Mouse (Mus musculus) MEL (cell line): Measurements from ENCODE around the gene Ntn1.

Source experiments
- CHD2 ChIP-seq: IDR thresholded peaks from 2 replicates; pipeline ENCODE4 v1.6.1; 2011; ENCODE audit warnings: low read length, improper control_type of control experiment
- CTCF ChIP-seq, 3 experiments: IDR thresholded peaks in 2 of 3; conservative IDR thresholded peaks in 1 of 3; 2 replicates each; pipeline ENCODE4 v1.5.1; 2011 to 2012; ENCODE audit warnings: low read length in 3 of 3, low read depth in 2 of 3, mild to moderate bottlenecking in 2 of 3, improper control_type of control experiment in 1 of 3, inconsistent platforms in 1 of 3, mixed read lengths in 1 of 3, moderate library complexity in 1 of 3; ENCODE audit not compliant: control insufficient read depth in 1 of 3, insufficient read depth in 1 of 3, poor library complexity in 1 of 3, severe bottlenecking in 1 of 3
- EP300 ChIP-seq, 2 experiments: IDR thresholded peaks; 2 replicates each; pipeline ENCODE4 v1.6.1; 2011; ENCODE audit warnings: improper control_type of control experiment in 2 of 2, low read length in 2 of 2, low read depth in 1 of 2, mild to moderate bottlenecking in 1 of 2
- HCFC1 ChIP-seq: IDR thresholded peaks from 2 replicates; pipeline ENCODE4 v1.6.1; 2012; ENCODE audit warnings: low read depth, mild to moderate bottlenecking, inconsistent platforms, low read length, improper control_type of control experiment, moderate library complexity
- MEF2A ChIP-seq: IDR thresholded peaks from 2 replicates; pipeline ENCODE4 v1.6.1; 2014; ENCODE audit warnings: low read depth, mild to moderate bottlenecking, inconsistent platforms, low read length, improper control_type of control experiment; ENCODE audit not compliant: poor library complexity, insufficient replicate concordance, severe bottlenecking; ENCODE audit errors: extremely low read depth
- NRF1 ChIP-seq: IDR thresholded peaks from 2 replicates; pipeline ENCODE4 v1.6.1; 2014; ENCODE audit warnings: low read depth, mild to moderate bottlenecking, inconsistent platforms, low read length, improper control_type of control experiment, moderate library complexity; ENCODE audit not compliant: poor library complexity, insufficient read depth, severe bottlenecking
- POLR2AphosphoS2 ChIP-seq: IDR thresholded peaks from 2 replicates; pipeline ENCODE4 v1.6.1; 2011; ENCODE audit warnings: low read length, improper control_type of control experiment
- POLR2AphosphoS5 ChIP-seq: IDR thresholded peaks from 2 replicates; pipeline ENCODE4 v1.6.1; 2012; ENCODE audit warnings: low read depth, borderline replicate concordance, mild to moderate bottlenecking, inconsistent platforms, low read length, moderate library complexity, mixed read lengths
- RCOR1 ChIP-seq: IDR thresholded peaks from 2 replicates; pipeline ENCODE4 v1.6.1; 2012; ENCODE audit warnings: low read depth, mild to moderate bottlenecking, inconsistent platforms, low read length, improper control_type of control experiment
- TAL1 ChIP-seq: IDR thresholded peaks from 2 replicates; pipeline ENCODE4 v1.6.1; 2012; ENCODE audit warnings: mild to moderate bottlenecking, inconsistent platforms, low read length, moderate library complexity, mixed read lengths
- USF1 ChIP-seq: IDR thresholded peaks from 2 replicates; pipeline ENCODE4 v1.6.1; 2014; ENCODE audit warnings: low read depth, mild to moderate bottlenecking, inconsistent platforms, low read length, improper control_type of control experiment, moderate library complexity
- USF2 ChIP-seq, 2 experiments: IDR thresholded peaks; 2 replicates each; pipeline ENCODE4 v1.6.1; 2011 to 2012; ENCODE audit warnings: improper control_type of control experiment in 2 of 2, low read length in 2 of 2, borderline replicate concordance in 1 of 2, inconsistent platforms in 1 of 2, low read depth in 1 of 2, mild to moderate bottlenecking in 1 of 2; ENCODE audit not compliant: insufficient read depth in 1 of 2
- ZMIZ1 ChIP-seq: IDR thresholded peaks from 2 replicates; pipeline ENCODE4 v1.6.1; 2012; ENCODE audit warnings: low read depth, mild to moderate bottlenecking, inconsistent platforms, low read length, improper control_type of control experiment, moderate library complexity
- ZNF384 ChIP-seq: IDR thresholded peaks from 2 replicates; pipeline ENCODE4 v1.6.1; 2012; ENCODE audit warnings: low read depth, mild to moderate bottlenecking, inconsistent platforms, low read length, improper control_type of control experiment

DNA sequence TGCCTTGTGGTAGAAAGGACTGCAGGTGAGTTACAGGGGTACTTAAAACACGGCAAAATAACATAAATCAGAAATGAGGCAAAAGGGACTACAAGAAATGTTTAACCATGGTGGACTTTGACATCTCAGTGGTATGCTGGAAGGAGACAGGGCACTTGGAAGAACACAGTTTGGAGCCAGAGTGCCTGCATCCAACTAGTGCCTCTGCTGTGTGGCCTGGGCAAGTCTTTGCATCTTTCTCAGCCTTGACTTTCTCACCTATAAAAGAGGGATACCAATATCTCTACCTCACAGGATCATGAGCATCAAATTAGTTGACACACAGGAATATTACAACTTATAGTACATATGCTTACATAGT, 12.0 kb downstream of the Ntn1 start:
- TF ChIP-seq MEF2A (no peak), CTCF (IDR thresholded peaks at IDR 0.05 in 2 of 3, conservative IDR thresholded peaks at IDR 0.05 in 1 of 3; ENCODE audit: control insufficient read depth in 1 of 3, insufficient read depth in 1 of 3, low read depth in 2 of 3, low read length in 3 of 3, poor library complexity in 1 of 3, severe bottlenecking in 1 of 3) (no peak), NRF1 (no peak), TAL1 (no peak), POLR2AphosphoS5 (no peak), RCOR1 (no peak), POLR2AphosphoS2 (no peak), ZMIZ1 (no peak), USF2 (IDR thresholded peaks at IDR 0.05; ENCODE audit: borderline replicate concordance in 1 of 2, insufficient read depth in 1 of 2, low read depth in 1 of 2, low read length in 2 of 2) (no peak), HCFC1 (no peak), USF1 (no peak), CHD2 (no peak), EP300 (IDR thresholded peaks at IDR 0.05; ENCODE audit: low read depth in 1 of 2, low read length in 2 of 2) (no peak), ZNF384 (no peak)
